Mouse (Mus musculus) neural tube, embryonic 11.5 days (tissue): ENCODE measurements at regions not wholly inside any gene's neighbourhood (a gene's known extent, or its start where the extent isn't known, plus 50 kb on each side); places are given as distances from the start of the nearest gene placed in this dataset.
"Not testable (repeated sequence)": the region's sequence is repeated elsewhere in the genome, so short reads cannot be mapped to it uniquely, and the experiment has no call there.

Source experiments
- ATAC-seq: fragments of 200-750 bp; cut with Nextera tagmentation; 2 replicates; pipeline ENCODE4 v1.8.0; 2017; ENCODE audit warnings: moderate number of reproducible peaks, mild to moderate bottlenecking, moderate TSS enrichment, moderate library complexity; ENCODE audit not compliant: insufficient read depth, low FRiP score, low TSS enrichment
- DNase-seq: peaks from one replicate; pipeline ENCODE4 v3.0.0-alpha.2; 2015; ENCODE audit warnings: low spot score
- H3K27ac ChIP-seq: fragments of 300-500 bp; sonication (generic); 2 replicates; pipeline ENCODE4 v1.5.1; 2014; ENCODE audit warnings: low read depth, mild to moderate bottlenecking, low read length
- H3K27me3 ChIP-seq: fragments of 300-500 bp; sonication (generic); 2 replicates; pipeline ENCODE4 v1.6.1; 2014; ENCODE audit warnings: mild to moderate bottlenecking, low read length, mixed read lengths; ENCODE audit not compliant: control insufficient read depth, insufficient read depth
- H3K36me3 ChIP-seq: fragments of 300-500 bp; sonication (generic); 2 replicates; pipeline ENCODE4 v1.6.1; 2014; ENCODE audit warnings: mild to moderate bottlenecking, low read length, moderate library complexity, mixed read lengths; ENCODE audit not compliant: control insufficient read depth, insufficient read depth
- H3K4me1 ChIP-seq: fragments of 300-500 bp; sonication (generic); 2 replicates; pipeline ENCODE4 v1.6.1; 2014; ENCODE audit warnings: low read length, mixed read lengths; ENCODE audit not compliant: control insufficient read depth, insufficient read depth
- H3K4me2 ChIP-seq: fragments of 300-500 bp; sonication (generic); 2 replicates; pipeline ENCODE4 v1.6.1; 2014; ENCODE audit warnings: low read depth, mild to moderate bottlenecking, moderate library complexity
- H3K4me3 ChIP-seq: fragments of 300-500 bp; sonication (generic); 2 replicates; pipeline ENCODE4 v1.5.1; 2014; ENCODE audit warnings: low read depth, low read length
- H3K9ac ChIP-seq: fragments of 300-500 bp; sonication (generic); 2 replicates; pipeline ENCODE4 v1.6.1; 2014; ENCODE audit warnings: mild to moderate bottlenecking, low read length
- H3K9me3 ChIP-seq: fragments of 300-500 bp; sonication (generic); 2 replicates; pipeline ENCODE4 v1.6.1; 2016; ENCODE audit warnings: low read length; ENCODE audit not compliant: control insufficient read depth
- WGBS: fragments of 180-500 bp; shearing (Covaris S2); extraction: QIAGEN DNeasy Blood & Tissue Kit; methylation state at CpG from one replicate; pipeline ENCODE4 v1.1.7; 2014; 5-methylcytosine and 5-hydroxymethylcytosine counted together

DNA sequence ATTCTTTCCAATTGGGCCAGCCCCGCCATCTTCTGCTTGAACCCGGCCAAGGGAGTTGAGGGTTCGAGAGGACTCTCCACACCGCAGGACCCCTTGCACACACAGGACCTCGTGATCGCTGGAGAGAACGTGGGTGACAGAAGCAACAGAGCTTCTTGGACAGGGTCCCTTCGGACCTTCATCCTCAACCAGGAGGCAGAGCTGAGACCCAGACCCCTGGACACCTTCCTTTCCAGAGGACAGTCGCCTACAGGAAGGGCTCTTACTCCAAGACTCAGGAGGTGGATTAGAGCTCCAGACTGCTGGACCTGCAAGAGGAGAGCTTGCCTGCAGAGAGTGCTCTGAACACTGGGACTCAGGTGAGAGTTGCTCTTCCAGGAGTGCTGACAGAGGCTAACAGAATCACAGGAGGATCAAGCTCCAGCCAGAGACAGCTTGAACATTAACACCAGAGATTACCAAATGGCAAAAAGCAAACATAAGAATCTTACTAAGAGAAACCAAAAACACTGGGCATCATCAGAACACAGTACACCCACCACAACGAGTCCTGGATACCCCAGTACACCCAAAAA, 99.3 kb upstream of the Arid1b start:
- not testable (repeated sequence) for ATAC-seq, H3K9me3 ChIP-seq, DNase-seq, H3K4me1 ChIP-seq, H3K9ac ChIP-seq, H3K4me2 ChIP-seq, H3K27ac ChIP-seq, H3K27me3 ChIP-seq, H3K36me3 ChIP-seq, H3K4me3 ChIP-seq
- 89% methylated on average over 10 of the region's 10 CpGs for WGBS

GRCm38 (mm10) chr17:4903129-4903528, 91.0 kb upstream of the Arid1b start:
- 77% methylated on average over 3 of the region's 3 CpGs for WGBS
- no peaks in the 10 kb centered on the region for H3K27me3 ChIP-seq
- no peak overlapping the region for H3K9ac ChIP-seq
- no peak overlapping the region for H3K27ac ChIP-seq
- H3K4me1 ChIP-seq, result peaks cover 5% of the 10 kb centered on the region; the same call in 1 of the 2 replicates
- DNase-seq (no peak), ATAC-seq (no peak)
- H3K36me3 ChIP-seq, result no peaks in the 10 kb centered on the region
- H3K4me2 ChIP-seq, result no peak overlapping the region
- H3K9me3 ChIP-seq, result no peaks in the 10 kb centered on the region
- H3K4me3 ChIP-seq, result no peak overlapping the region

- H3K4me3 ChIP-seq, result no peak overlapping the region
- H3K9me3 ChIP-seq, result no peaks in the 10 kb centered on the region
- H3K27ac ChIP-seq, result peak overlapping the region; percentile 99; the same call in 1 of the 2 replicates
- no peaks in the 10 kb centered on the region for H3K27me3 ChIP-seq
- DNase-seq (no peak), ATAC-seq (no peak)
- H3K4me2 ChIP-seq, result no peak overlapping the region
- WGBS, result 46% methylated on average over 3 of the region's 3 CpGs
- H3K9ac ChIP-seq, result no peak overlapping the region
- H3K36me3 ChIP-seq, result no peaks in the 10 kb centered on the region
- H3K4me1 ChIP-seq, result peaks cover 5% of the 10 kb centered on the region; the same call in 1 of the 2 replicates
These were observed 87.6 kb upstream of the Arid1b start for GRCm38 (mm10) chr17:4906504-4906903.

DNA sequence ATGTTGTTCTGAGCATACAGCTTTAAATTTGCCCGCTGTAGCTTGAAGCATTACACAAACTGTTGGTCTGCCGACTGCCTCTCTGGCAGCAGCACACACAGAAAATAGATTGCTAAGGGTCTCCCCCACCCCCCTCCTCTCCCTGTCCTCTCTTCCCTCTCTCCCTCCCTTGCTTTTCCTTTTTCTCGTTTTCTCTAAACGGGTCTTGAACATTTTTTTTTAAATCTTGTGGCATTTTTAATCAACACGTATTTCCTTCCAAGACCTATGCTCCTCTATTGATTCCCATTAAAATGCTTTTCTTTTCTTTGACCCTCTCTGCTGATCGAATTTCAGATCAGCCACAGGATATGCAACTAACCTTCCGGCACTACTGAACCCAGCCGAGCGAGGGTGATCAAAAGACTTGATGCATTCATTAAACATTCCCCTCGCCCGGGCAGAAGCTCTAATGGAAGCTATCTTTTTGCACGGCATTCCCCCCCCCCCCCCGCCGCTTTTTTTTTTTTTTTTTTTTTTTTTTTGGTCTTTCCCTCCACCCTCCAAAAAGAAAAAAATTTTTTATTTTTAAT, 86.9 kb upstream of the Arid1b start:
- H3K27me3 ChIP-seq, result no peaks in the 10 kb centered on the region
- no peaks in the 10 kb centered on the region for H3K36me3 ChIP-seq
- ATAC-seq, result peak; percentile 77
- peak; percentile 75 for DNase-seq
- peak overlapping the region; percentile 99 for H3K27ac ChIP-seq
- peak overlapping the region; percentile 79 for H3K4me2 ChIP-seq
- peak overlapping the region; percentile 77 for H3K9ac ChIP-seq
- WGBS, result under 1% methylated on average over 14 of the region's 14 CpGs
- H3K9me3 ChIP-seq, result no peaks in the 10 kb centered on the region
- peak overlapping the region; percentile 44 for H3K4me3 ChIP-seq
- H3K4me1 ChIP-seq, result peaks cover 5% of the 10 kb centered on the region; the same call in 1 of the 2 replicates

DNA sequence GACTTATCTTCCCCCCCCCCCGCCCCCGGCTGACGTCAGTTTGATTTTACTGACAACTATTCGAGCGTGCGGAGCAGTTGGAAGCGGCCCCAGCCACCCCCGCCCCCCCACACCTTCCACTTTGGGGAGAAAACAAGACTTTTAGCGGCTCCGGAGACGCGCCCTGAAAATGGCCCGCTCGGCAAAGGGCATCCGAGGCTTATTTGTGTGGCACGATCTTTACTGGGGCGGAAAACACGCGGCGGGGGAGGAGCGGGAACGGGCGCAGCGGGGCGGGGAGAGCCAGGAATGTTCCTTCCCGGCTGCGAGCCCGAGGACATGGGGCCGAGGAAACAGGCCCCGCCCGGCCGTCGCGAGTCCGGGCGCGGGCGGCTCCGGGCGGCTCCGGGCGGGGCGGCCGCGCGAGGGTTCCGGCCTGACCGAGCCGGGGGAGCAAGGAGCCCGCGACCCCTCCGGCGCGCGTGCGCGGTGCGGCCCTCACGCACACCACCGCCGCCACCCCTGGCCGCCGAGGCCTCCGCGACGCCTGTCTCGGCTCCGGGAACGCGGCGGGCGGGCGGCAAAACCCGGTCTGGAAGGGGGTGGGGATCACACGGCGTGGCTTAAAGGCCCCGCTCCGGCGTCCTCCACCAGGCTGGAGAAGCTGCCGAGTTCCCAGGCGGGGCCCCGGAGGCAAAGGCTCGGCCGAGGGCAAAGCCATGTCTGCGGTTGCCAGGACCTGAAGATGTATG, 86.1 kb upstream of the Arid1b start:
- DNase-seq (peak; percentile 97), ATAC-seq (peak; percentile 88)
- no peaks in the 10 kb centered on the region for H3K27me3 ChIP-seq
- H3K4me3 ChIP-seq, result peak overlapping the region; percentile 44
- H3K4me2 ChIP-seq, result peak overlapping the region; percentile 79
- no peaks in the 10 kb centered on the region for H3K36me3 ChIP-seq
- H3K4me1 ChIP-seq, result peaks cover 5% of the 10 kb centered on the region; the same call in 1 of the 2 replicates
- H3K27ac ChIP-seq, result peak overlapping the region; percentile 99
- H3K9me3 ChIP-seq, result no peaks in the 10 kb centered on the region
- H3K9ac ChIP-seq, result peak overlapping the region; percentile 77
- under 1% methylated on average over 61 of the region's 85 CpGs for WGBS

DNA sequence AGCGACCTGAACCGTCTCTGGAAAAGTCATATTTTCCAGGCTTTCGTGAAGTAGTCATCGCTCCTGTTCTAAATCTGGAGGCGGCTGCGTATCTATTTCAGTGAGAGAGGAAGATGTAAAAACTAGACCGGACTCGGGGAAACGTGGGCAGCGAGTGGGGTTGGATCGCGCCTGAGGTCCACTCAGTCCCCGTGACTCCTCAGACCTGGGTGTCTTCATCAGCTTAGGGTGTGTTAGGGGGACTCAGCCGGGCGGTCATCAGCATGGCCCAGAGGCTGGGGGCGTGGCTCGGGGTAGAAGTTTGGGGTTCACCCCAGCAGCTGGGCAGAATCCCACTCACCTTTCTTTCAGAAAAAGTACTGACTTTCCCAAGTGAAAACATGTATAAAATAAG, 85.6 kb upstream of the Arid1b start:
- Histone ChIP-seq H3K27me3 (no peaks in the 10 kb centered on the region), H3K36me3 (no peaks in the 10 kb centered on the region), H3K9me3 (no peaks in the 10 kb centered on the region), H3K27ac (peak overlapping the region; percentile 99), H3K4me1 (peaks cover 5% of the 10 kb centered on the region; the same call in 1 of the 2 replicates), H3K9ac (peak overlapping the region; percentile 77), H3K4me3 (peak overlapping the region; percentile 44), H3K4me2 (peak overlapping the region; percentile 79)
- 1% methylated on average over 17 of the region's 17 CpGs for WGBS
- DNase-seq (no peak), ATAC-seq (peak; percentile 51; the same call in 1 of the 2 replicates)

DNA sequence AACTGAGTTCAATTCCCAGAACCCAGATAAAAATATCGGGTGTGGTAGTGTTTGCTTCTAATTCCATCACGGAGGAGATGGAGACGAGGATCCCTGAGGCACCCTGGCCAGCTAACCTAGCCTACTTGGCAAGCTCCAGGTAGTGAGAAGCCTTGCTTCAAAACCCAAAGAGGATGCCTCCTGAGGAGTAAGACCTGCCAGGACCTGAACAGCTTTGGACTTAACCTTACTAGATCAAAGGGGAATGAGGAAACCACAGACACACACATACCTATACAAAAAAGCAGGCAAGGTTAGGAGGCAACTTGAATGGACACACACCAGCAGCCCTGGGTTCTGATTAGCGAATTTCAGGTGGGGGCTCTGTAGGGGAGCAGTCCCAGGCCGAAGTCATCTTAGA, 84.0 kb upstream of the Arid1b start:
- Histone ChIP-seq H3K4me1 (peaks cover 5% of the 10 kb centered on the region; the same call in 1 of the 2 replicates), H3K9me3 (no peaks in the 10 kb centered on the region), H3K27ac (no peak overlapping the region), H3K36me3 (no peaks in the 10 kb centered on the region), H3K27me3 (no peaks in the 10 kb centered on the region), H3K4me3 (no peak overlapping the region), H3K9ac (no peak overlapping the region), H3K4me2 (no peak overlapping the region)
- ATAC-seq, result no peak
- 86% methylated on average over 5 of the region's 5 CpGs for WGBS
- DNase-seq, result no peak

- no peak overlapping the region for H3K27ac ChIP-seq
- no peak overlapping the region for H3K4me2 ChIP-seq
- no peaks in the 10 kb centered on the region for H3K36me3 ChIP-seq
- no peak for DNase-seq
- H3K4me1 ChIP-seq, result no peaks in the 10 kb centered on the region
- no peak overlapping the region for H3K4me3 ChIP-seq
- H3K9ac ChIP-seq, result no peak overlapping the region
- 85% methylated on average over 4 of the region's 4 CpGs for WGBS
- H3K27me3 ChIP-seq, result no peaks in the 10 kb centered on the region
- ATAC-seq, result no peak
- H3K9me3 ChIP-seq, result no peaks in the 10 kb centered on the region
These were observed 81.1 kb upstream of the Arid1b start for GRCm38 (mm10) chr17:4913001-4913400.
